Mouse (Mus musculus) ovary, postnatal 36 days (tissue): ENCODE measurements at regions not wholly inside any gene's neighbourhood (a gene's known extent, or its start where the extent isn't known, plus 50 kb on each side); places are given as distances from the start of the nearest gene placed in this dataset.

ENCODE experiments used
- DNase-seq: peaks from one replicate; pipeline ENCODE4 v3.0.0; 2022; ENCODE audit warnings: low spot score, mixed read lengths

DNA sequence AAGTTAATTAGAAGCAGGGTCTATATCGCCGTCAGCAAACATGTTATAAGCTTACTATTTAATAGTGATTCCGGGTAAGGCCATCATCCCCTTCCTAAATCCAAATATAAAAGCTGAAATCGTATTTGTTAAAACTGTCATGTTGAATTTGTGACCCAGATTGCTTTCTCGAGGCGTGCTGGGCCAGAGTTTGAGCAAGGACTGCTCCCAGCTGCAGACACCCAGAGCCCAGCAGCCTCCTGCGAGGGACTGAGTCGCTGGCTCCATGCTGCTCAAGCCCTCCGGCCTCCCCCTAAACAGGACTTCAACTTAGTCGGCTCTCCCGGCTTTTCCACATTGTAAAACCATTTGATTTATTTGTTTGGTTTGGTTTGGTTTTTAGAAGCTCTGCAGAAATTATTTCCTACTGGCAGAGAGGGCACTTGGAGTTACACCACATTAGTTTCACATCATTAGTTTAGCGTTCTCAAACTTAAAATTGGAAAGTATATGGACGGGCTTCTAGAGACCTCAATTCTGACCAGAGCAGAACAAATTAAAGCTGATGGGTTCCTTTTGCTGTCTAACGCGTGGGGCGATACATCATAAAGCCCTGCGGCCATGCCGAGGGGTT, 126.4 kb upstream of the Pitx1 start:
- DNase-seq: no peak

DNA sequence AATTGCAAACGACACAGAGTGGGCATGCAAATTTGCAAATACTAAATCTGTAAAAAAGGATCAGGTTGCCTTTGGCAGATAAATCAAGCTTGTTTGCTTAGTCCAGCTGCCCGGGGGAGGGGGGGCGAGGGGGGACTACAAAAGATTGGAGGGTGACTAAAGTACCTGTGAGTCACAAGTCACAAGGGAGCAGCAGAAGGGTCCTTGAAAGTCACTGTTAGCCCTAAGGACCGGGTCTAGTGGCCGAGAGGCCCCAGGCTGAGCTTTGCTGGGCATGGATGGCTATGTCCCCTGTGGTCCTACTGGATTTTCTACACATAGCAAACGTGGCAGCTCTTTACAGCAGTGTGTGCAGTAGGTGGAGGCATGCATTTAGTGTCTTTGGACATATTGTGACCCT, 118.4 kb upstream of the Pitx1 start:
- no peak for DNase-seq

DNA sequence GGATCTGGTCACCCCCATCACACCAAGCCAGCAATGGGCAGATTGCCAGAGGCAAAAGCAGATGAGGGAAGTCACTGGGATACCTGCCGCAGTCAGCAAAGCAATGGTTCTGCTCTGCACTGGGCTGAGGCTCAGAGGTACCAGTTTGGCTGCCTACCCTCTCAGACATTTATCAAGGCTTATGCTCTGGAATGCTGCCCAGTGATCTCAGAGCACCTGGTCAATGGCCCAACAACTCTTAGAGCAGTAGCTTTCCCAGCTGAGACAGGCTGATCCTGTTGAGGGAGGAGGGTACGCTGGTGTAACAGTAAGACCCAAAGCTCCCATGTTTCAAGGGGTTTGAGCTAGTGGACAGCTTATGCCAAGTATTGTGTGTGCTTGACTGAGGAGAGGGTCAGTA, 117.4 kb upstream of the Pitx1 start:
- DNase-seq: no peak

DNA sequence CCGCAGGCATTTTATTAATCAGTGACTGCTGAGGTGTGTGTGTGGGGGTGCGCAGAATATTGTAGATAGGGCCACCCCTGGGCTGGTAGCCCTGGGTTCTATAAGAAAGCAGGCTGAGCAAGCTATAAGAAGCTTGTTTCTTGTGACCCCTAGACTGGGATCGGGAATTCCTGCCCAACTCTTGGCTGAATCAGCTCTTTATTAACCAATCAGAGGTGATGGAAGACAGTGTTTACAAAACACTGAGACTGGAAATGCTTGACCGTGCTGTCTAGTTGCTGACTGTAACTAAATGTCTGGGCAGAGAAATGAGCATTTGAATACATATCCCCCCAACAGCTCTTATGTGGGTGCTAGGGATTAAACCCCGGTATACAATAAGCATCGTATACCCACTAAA, 114.8 kb upstream of the Pitx1 start:
- no peak for DNase-seq

DNA sequence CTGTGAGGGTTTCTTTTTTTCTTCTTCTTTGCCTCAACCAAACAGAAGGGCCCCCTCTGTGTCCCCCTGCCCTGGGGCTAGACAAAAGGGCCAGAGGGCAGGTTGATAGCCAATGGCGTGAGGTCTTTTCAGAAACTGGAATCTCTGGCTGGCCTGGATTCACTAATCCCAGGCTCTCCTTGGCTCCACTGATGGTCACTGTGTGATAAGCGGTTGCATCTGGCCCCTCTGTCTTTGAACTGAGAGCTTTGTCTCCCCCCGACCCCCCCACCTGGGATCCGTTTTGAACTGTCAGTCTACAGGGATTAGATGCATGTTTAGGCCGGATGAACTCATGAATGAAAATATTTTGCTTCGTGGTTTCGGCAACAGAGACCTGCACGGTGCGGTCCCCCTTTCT, 112.6 kb upstream of the Pitx1 start:
- no peak for DNase-seq

DNA sequence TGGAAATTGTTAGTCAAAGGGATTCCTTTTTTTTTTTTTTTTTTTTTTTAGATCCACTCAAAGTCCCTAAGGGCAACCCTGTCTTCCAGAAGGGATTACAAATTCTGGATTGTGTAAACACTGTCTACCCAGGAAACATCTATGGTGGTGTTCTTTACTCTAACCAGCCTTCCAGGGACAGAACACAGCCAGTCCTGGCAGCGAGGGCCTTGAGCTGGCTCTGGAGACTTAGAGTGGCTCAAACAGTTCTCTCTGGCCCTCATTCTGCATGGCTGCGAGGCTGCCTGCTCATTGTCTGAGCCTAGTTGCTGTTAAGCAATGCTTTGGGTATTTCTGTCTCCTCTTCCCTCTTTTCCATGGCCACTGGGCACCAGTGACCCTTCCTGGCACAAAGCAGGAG, 112.2 kb upstream of the Pitx1 start:
- no peak for DNase-seq

DNA sequence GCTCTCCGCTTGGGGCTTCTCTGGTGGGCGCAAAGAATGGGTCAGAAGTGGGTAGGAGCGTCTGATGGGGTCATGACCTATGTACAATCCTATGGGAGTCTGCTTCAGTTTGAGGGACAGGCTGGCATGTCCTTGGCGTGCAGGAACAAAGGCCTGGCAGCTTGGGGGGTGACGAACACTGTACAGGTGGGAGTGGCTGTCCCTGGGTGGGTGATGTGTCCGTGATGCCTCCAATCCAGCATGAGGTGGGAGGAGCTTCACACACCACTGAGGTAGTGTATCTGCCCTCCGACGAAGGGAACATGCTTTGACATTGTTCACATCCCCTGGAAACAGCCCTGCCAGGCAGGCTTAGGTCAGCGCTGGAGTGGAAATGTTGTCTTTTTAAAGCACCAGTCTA, 101.4 kb upstream of the Pitx1 start:
- no peak for DNase-seq

DNA sequence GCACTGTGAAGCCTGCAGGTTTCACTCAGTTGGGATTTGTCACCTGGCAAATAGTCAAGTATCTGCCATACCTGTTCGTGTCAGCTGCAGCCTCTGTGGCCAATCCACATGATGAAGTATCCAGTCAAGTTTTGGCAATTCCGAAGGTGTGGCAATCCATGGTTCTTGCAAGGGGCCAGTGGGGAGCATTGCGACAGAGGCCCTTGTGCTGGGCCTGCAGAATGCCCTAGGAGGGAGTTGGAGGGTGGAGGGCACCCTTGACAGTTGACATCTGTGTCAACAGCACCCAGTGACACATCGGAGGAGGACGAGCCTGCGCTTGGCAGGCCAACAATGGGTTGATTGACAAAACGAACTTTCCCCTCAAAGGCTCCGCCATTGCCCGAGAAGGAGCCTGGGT, 101.0 kb upstream of the Pitx1 start:
- no peak for DNase-seq

DNA sequence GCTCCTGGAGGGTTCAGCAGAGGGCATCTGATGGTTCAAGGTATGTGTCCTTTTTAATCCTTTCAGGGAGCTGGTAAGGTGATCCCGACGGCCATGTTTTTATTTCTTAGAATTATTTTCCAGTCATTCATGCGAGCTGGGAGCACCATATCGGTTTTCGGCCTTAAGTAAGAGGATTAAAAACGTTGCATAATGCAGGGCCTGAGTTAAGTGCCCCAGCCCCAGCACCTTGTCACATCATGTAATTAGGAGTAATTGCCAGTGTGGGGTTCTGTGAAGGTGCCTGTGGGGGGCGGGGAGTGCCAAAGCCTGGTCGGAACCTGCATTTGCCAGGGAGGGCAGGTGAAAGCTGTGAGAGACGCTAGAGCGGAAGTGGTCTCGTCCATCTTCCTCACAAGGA, 94.6 kb upstream of the Pitx1 start:
- DNase-seq: no peak

DNA sequence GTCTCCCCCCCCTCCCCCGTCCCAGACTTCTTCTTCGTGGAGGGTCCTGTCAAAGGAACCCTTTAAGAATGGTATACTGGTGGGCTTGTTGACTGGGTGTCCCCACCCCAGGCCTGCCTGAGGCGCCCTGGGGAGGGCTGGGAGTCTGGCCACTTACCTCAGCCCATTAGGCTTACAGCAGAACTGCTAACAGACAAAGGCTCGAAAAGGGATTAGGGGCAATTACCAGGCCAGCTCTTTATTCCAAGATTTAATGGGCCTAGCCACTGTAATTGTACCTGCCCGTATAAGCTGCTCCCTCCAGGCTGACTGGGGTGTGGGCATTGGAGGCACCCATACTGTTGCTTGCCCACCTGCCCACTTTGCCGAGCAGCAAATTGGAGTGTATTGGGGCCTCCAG, 93.8 kb upstream of the Pitx1 start:
- DNase-seq: no peak

DNA sequence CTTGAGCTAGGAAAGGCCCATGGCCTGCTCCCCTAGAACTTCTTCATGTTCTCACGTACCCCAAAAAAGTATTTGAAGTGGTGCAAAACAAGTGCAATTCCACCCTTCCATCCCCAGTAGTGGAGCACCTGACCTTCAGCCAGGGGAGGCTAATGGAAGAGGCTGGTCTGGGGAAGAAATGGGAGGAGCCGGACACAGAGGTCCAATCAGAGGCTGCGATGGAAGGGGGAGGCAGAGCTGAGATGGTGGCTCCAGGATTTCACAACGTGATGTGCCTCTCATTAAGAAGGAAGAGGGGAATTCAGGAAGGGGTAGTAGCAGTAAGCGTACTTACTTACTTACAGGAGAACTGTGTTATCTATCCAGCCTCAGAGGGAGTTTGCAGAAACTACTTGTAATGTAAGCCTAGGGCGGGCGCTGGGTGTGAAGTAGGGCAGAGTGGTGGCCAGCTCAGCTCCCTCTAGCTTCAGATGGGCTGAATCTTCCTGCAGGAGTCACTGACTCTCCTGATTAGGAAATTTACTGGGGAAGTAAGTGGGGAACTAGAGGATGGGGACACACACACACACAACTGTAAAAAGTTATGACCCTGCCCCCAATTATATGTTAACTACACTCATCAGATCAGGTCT, 87.6 kb upstream of the Pitx1 start:
- DNase-seq: peak; percentile 9

DNA sequence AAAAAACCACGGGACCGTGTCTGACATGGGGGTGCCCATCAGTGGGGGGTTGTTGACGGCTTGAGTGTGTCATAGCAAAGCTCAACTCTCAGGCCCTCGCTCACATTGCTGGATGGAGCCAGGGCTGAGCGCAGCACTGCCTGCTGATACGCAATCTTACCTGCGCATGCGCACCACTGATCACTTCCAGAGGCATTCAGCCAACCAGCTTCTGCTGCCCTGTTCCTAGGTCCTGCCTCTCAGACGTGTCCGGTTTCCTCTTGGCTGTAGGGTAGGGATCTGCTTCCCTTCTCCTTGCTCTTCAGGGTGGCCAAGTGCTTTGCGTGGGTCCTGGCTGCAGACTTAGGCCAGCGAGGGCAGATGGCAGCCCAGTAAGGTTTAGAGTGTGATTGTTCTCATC, 81.3 kb upstream of the Pitx1 start:
- no peak for DNase-seq

DNA sequence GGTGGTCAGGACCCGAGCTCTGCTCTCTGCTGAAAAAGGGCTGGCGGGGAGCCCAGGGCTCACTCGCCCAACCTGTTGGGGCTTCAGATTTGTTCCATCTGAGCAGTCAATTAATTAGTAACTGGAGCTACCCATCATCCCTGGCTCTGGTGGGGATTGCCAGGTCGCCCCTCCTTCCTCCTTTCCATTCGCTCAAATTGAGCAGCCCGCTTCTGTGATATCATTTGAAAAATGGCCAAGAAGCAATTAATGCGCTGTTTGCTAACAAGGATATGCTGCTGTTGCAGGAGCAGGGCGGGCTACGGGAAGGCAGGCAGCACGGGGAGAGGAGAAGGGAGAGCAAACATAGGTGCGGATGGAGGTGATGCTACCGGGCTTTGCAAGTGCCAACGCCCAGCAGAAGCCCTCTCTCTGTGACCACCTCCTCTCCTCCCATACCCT, 76.3 kb upstream of the Pitx1 start:
- peak; percentile 23 for DNase-seq

DNA sequence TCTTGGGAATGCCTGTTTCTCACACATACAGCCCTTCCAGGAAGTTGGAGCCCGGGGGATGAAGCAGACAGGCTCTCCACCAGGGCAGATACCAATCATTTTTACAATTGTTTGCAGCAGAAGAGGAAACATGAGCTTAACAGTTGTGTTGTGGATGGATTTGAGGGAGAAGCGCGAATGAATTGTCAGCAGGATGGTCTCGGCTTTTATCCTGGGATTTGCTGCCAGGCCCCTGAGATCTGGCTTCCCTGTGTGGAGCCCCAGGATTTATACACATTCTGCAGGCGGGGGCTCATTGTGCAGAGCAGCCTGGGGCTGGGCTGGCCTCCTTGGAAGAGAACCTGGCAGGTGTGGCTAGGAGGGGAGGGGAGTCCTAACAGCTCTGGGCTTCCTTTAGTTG, 73.9 kb upstream of the Pitx1 start:
- DNase-seq: no peak

DNA sequence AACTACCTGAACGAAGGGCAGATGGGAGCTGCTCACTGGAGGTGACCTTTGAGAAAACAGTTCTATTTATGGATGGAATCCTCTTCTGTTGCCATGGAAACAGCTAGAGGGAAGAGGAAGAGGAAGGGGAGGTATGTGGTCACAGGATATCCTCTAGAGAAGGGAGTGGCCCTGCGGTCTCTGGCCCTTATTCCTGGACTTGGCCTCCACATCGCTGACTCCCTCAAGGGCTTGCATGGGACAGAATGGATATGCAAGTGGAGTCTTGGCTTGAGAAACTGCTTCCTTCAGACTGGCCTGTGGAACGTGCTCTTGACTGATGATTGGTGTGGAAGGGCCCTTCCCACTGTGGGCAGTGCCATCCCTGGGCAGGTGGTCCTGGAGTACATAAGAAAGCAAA, 68.9 kb upstream of the Pitx1 start:
- no peak for DNase-seq

DNA sequence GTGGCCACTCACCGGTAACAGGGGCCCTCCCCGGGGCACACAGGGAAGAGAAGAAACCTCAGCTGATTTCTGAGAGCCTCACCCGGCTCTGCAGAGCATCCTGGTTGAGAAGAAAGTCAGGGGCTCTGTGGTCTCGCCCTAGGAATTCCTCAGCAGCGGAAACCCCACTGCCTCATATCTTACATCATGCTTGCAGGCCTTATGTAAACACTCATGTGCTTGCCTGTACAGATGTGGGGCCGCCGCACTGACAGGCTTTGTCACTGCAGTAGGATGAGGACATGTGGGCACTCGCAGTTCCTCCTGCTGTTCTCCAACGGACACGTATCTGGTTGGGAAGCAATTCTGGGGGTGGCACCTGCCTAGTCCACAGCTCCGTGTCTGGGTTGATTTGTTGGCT, 66.3 kb upstream of the Pitx1 start:
- no peak for DNase-seq

DNA sequence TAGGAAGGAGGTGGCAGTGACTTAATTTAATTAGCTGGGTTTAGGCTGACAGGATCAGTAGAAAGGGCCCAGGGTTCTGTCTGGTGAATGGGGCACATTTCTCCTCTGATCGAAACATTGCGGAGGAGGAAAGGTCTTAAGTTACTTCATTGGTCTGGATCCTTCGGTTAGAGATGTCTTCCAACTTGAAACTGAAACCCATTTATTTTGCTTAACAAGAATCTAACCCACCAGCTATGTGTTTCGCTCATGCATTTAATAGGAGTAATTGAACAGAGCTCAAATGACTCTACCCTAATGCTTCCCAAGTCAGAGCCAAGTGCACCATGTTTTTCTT, 64.2 kb upstream of the Pitx1 start:
- no peak for DNase-seq

DNA sequence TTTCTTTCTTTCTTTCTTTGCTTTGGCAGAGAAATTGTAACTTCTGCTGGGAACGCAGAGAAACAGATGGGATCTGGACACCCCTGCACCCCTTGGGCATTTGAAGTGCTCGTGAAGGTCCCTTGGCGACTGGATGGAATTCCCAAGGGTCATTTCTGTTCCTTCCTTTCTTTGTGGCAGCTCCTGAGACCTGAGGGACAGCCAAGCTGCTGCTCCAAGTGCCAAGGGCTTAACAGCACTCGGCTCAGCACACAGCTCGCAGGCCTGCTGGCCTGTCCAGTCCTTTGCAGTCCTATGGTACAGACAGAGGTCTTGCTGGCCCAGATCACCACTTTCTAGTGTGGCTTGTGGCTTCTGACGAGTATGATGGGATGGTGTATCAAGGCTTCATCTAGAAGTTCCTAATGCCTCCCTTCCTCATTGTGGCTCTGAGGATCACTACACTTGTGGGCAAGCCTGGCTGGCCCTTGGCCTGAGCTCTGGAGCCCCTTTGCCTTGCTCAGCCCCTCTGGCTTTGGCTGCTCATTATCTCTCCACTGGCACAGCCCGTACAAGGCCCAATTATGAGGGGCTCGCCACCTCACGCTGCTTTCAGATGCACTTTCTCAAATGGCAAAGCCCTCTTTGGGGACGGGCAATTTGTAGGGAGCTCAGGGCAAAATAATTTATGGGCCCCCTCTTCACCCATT, 63.7 kb upstream of the Pitx1 start:
- DNase-seq: no peak

DNA sequence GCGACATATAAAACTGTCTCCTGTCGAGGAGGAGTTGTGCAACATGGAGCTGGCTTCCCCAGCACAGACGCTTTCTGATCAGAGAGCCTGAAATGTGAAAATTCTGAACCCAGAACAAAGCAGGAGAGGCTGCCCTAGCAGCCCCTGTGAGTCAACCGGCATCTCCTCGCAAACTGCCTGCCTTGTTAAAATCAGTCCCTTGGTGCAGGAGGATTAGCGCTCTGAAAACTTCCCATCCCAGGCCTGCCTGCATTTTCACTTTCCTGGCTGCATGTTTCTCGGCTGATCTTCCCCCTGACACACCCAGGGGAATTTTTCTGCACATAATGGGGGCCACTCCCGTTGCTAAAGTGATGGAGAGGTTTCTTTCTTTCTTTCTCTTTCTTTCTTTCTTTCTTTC, 63.0 kb upstream of the Pitx1 start:
- no peak for DNase-seq

DNA sequence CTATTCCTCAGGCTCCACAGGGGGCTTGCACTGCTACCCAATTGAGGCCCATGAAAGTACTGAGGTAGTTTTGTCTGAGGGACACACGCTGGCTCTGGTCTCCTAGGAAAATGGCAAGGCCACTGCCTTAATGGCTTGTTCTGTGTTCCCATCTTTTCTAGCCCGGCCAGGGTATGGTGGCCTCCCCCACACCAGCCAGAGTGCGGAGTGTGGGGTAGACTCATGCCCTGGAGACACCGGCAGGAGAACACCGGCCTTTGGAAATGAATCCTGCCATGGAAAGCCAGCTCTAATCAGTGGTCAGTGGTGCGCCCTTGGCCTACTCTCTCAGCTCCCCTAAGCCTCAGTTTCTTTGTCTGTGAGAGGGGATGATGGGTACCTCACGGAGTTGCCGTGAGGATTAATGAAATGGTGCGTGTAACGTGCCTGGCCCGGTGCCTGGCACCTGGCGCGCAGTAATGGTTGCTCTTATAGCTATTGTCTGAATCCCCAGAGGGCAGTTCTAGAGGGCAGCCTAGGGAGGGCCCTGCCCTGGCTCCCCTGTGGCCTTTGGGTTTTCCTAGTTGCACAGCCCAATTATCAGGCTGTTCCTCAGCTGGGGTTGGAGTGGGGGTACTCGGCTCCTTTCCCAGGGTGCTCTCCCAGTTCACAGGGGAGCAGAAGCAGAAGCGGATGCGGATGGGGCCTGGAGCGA, 62.4 kb upstream of the Pitx1 start:
- no peak for DNase-seq

DNA sequence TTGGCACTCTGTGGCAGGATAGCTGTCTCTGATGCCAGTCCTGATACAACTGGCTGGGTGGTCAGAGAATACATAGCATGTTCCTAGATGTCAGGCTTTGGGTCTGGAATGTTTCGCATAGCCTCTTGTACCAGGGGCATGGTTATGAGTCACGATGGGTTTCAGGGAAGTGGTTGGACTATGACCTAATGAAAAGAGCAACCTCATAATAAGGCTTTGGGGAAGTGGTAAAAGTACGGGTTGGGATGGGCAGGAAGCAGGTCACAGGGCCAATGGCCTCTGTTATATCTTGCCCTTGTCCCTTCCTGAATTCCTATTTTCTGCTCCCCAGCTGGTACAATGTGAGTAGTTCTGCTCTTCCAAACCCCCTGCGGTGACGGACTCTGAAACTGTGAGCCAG, 59.5 kb upstream of the Pitx1 start:
- no peak for DNase-seq

DNA sequence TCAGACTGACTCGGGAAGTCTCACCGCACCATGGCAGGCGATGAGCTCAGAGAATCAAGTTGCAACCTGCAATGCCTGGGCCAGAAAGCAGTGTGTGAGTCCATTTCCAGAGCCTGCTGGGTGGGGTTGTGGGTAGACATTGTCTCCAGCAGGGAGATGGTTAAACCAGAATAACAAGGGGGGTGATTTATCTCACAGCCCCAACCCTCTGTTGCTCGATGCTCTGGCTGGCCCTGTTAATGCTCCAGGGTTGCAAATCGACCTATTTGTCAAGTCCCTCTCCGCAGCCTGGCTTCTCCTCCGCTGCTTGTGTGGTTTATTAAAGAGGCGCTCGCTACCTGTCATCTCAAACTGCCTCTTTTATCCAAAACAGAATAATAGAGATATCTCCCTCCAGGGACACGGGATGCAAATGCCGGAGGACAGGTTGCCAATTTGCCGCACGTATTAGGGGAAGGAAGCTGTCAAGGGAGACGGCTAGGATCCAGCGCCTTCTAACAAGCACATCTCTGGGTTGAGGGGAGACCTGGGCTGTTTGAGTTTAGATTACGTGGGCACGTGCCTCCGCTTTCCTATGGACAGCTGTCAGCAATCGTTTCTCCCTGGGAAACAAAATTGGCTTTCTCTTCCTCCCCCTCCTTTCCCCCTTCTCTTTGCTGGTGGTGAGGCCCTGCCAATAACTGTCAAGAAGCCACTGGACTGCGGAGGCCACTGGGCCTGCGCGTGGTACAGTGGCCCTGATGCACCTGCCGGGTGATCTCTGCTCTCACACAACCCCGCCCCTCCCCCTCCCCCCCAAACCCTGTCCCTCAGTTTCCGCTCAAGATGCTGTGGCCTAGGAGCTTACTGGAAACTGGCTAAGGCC, 57.4 kb upstream of the Pitx1 start:
- no peak for DNase-seq
